In genomic region chr10:79988506-79989271, GRCm38 (mm10) we compare ENCODE assay signal across 8 mouse cellular contexts. TPM values are rescaled to one million over a fixed set of nuclear protein-coding genes. Genes with fewer than 3 reads are reported as not detected.
DNase-seq lines count a peak whose midpoint lies in the region; ATAC-seq and TF ChIP-seq lines count a peak whose summit lies in the region.

TSS of gene Cnn2 (plus strand) at chr10:79988584.

- peak; percentile 33; the same call in 1 of the 2 replicates for ATAC-seq in lung, embryonic 15.5 days (ENCODE audit: borderline replicate concordance, extremely low read depth, low FRiP score, low TSS enrichment)
- no peak for ATAC-seq in neutrophil, adult 5-6 weeks (ENCODE audit: extremely low read depth, insufficient number of reproducible peaks, low FRiP score, poor library complexity, severe bottlenecking)

- no peak for TF ChIP-seq RAD21 in MEL (IDR thresholded peaks at IDR 0.05; ENCODE audit: low read depth, low read length)

- 1% methylated on average over 59 of the region's 59 CpGs for WGBS in heart, adult 2 months
- WGBS in lung, embryonic 15.5 days = under 1% methylated on average over 59 of the region's 59 CpGs

- peak within 1 kb of the TSS; percentile 74 for H3K9ac ChIP-seq in MEL (ENCODE audit: control insufficient read depth, low read depth, low read length, poor library complexity, severe bottlenecking)
- peak within 1 kb of the TSS; percentile 91 for H3K9ac ChIP-seq in heart, adult 2 months (ENCODE audit: low read depth, low read length)
- H3K9ac ChIP-seq in lung, embryonic 15.5 days = peak within 1 kb of the TSS; percentile 93

- peak within 1 kb of the TSS; percentile 69 to 85 for H3K4me3 ChIP-seq in MEL (ENCODE audit: control insufficient read depth in 1 of 2, insufficient read depth in 1 of 2, low read depth in 2 of 2, low read length in 2 of 2)
- peak within 1 kb of the TSS; percentile 92 for H3K4me3 ChIP-seq in heart, adult 2 months
- H3K4me3 ChIP-seq in lung, embryonic 15.5 days = peak within 1 kb of the TSS; percentile 86

- peaks cover 3% of the 10 kb centered on the region for H3K79me2 ChIP-seq in MEL (ENCODE audit: control insufficient read depth, insufficient read depth, low read length, poor library complexity)
- peaks cover 2% of the 10 kb centered on the region for H3K79me2 ChIP-seq in heart, adult 2 months (replicated peaks; ENCODE audit: control insufficient read depth, insufficient read depth, low read length)

- TF ChIP-seq CTCF in MEL (IDR thresholded peaks at IDR 0.05 in 2 of 3, conservative IDR thresholded peaks at IDR 0.05 in 1 of 3; ENCODE audit: control insufficient read depth in 1 of 3, insufficient read depth in 1 of 3, low read depth in 2 of 3, low read length in 3 of 3, poor library complexity in 1 of 3, severe bottlenecking in 1 of 3) = no peak
- TF ChIP-seq CTCF in heart, adult 2 months (IDR thresholded peaks at IDR 0.05) = no peak

- peak; percentile 64 for DNase-seq in MEL (ENCODE audit: low read depth, low spot score)
- DNase-seq in embryo, embryonic 10 days (ENCODE audit: low spot score) = peak; percentile 80
- DNase-seq in heart, adult 2 months = peak; percentile 84 to 88
- peak; percentile 63 for DNase-seq in kidney, adult 18-20 months
- DNase-seq in right cerebral cortex, postnatal 14 days = no peak
- no peak for DNase-seq in left cerebral cortex, postnatal 14 days (ENCODE audit: low spot score in 2 of 2)

- intact Hi-C loops in heart, adult 2 months (cut with DNase I) = loop anchor here (2.0 to 10.0 kb wide), 3 partner anchors 50 to 276 kb away; partner anchors contain the start of genes Dazap1, Gamt and Polr2e
- intact Hi-C loops in left cerebral cortex, postnatal 14 days (cut with DNase I) = loop anchor here (5.0 kb wide), 1 partner anchor 64 kb away; no protein-coding TSS in a partner anchor

- no peaks in the 10 kb centered on the region for H3K27me3 ChIP-seq in MEL (ENCODE audit: control insufficient read depth in 1 of 2, insufficient read depth in 2 of 2, low read length in 2 of 2)
- H3K27me3 ChIP-seq in heart, adult 2 months (ENCODE audit: control insufficient read depth, insufficient read depth, low read length) = no peaks in the 10 kb centered on the region
- H3K27me3 ChIP-seq in lung, embryonic 15.5 days = no peaks in the 10 kb centered on the region

- peak within 1 kb of the TSS; percentile 3 for H3K27ac ChIP-seq in MEL (ENCODE audit: control insufficient read depth, low read depth, low read length)
- peak within 1 kb of the TSS; percentile 96 for H3K27ac ChIP-seq in heart, adult 2 months
- peak within 1 kb of the TSS; percentile 99 for H3K27ac ChIP-seq in lung, embryonic 15.5 days

- no peaks in the 10 kb centered on the region for H3K36me3 ChIP-seq in MEL (ENCODE audit: control insufficient read depth in 1 of 2, insufficient read depth in 2 of 2, low read length in 2 of 2)
- no peaks in the 10 kb centered on the region for H3K36me3 ChIP-seq in heart, adult 2 months (ENCODE audit: control insufficient read depth, insufficient read depth, low read length)
- peaks cover 30% of the 10 kb centered on the region for H3K36me3 ChIP-seq in lung, embryonic 15.5 days

- peak within 1 kb of the TSS; percentile 91 for H3K4me2 ChIP-seq in lung, embryonic 15.5 days

- H3K4me1 ChIP-seq in MEL (ENCODE audit: control insufficient read depth in 1 of 2, insufficient read depth in 2 of 2, low read length in 2 of 2) = peaks cover 0 to 9% of the 10 kb centered on the region in 2 experiments; a peak in 2 of 4 replicates
- H3K4me1 ChIP-seq in heart, adult 2 months (ENCODE audit: control insufficient read depth, insufficient read depth, low read length) = peaks cover 17% of the 10 kb centered on the region
- peaks cover 52% of the 10 kb centered on the region for H3K4me1 ChIP-seq in lung, embryonic 15.5 days

- TF ChIP-seq EP300 in MEL (IDR thresholded peaks at IDR 0.05; ENCODE audit: low read depth in 1 of 2, low read length in 2 of 2) = no peak
- no peak for TF ChIP-seq EP300 in heart, adult 2 months (IDR thresholded peaks at IDR 0.05; ENCODE audit: insufficient read depth, low read depth, low read length)

- no peaks in the 10 kb centered on the region for H3K9me3 ChIP-seq in MEL (replicated peaks; ENCODE audit: insufficient read depth, low read length)
- H3K9me3 ChIP-seq in lung, embryonic 15.5 days = no peaks in the 10 kb centered on the region

- 0 out of 4 replicates have a peak, but pooled peaks of 1 of the 2 experiments have one; percentile 42 for TF ChIP-seq POLR2A in MEL (IDR thresholded peaks at IDR 0.05; ENCODE audit: control insufficient read depth in 1 of 2, insufficient read depth in 1 of 2, low read depth in 1 of 2, low read length in 2 of 2, poor library complexity in 1 of 2)
- TF ChIP-seq POLR2A in heart, adult 2 months (IDR thresholded peaks at IDR 0.05; ENCODE audit: insufficient read depth, low read depth, low read length) = peak; percentile 41

TF ChIP-seq in MEL, 35 proteins besides CTCF, POLR2A, EP300 and RAD21:
- 0 out of 2 replicates have a peak, but pooled peaks have one; percentile 40 for TF ChIP-seq MXI1 (IDR thresholded peaks at IDR 0.05; ENCODE audit: low read depth, low read length)
- no peak for TF ChIP-seq ZMIZ1 (IDR thresholded peaks at IDR 0.05; ENCODE audit: low read depth, low read length)
- TF ChIP-seq MAZ (IDR thresholded peaks at IDR 0.05; ENCODE audit: low read depth, low read length) = peak; percentile 23; the same call in 1 of the 2 replicates
- TF ChIP-seq SIN3A (IDR thresholded peaks at IDR 0.05; ENCODE audit: low read length) = 0 out of 2 replicates have a peak, but pooled peaks have one; percentile 17
- TF ChIP-seq HCFC1 (IDR thresholded peaks at IDR 0.05; ENCODE audit: low read depth, low read length) = 0 out of 2 replicates have a peak, but pooled peaks have one; percentile 12
- TF ChIP-seq MEF2A (IDR thresholded peaks at IDR 0.05; ENCODE audit: extremely low read depth, insufficient replicate concordance, low read depth, low read length, poor library complexity, severe bottlenecking) = 0 out of 2 replicates have a peak, but pooled peaks have one; percentile 16
- TF ChIP-seq KAT2A (conservative IDR thresholded peaks at IDR 0.05; ENCODE audit: low read depth, low read length) = no peak
TF ChIP-seq in MEL: peak in this region for 5.

RNA-seq across cellular contexts. Expression of gene Cnn2, which starts in this region (rescaled TPM):
- total RNA-seq in MEL (2012; rRNA removed) = 8.7 and 9.1 TPM in 2 replicates
- 10 to 100 TPM in 1 of 2 experiments, not detected in 1; 25.3 TPM for polyA plus RNA-seq in MEL (2012; ENCODE audit: insufficient read depth in 1 of 2, insufficient read length in 2 of 2, low read depth in 1 of 2, low replicate concordance in 2 of 2, missing spikeins in 1 of 2)
- total RNA-seq in heart, adult 2 months (2021) = 10 to 100 TPM; 30.2 to 39.3 TPM
- polyA plus RNA-seq in heart, adult 2 months (2012; rRNA removed) = 52.5 and 60.7 TPM in 2 replicates
- 367 and 375 TPM in 2 replicates for polyA plus RNA-seq in lung, embryonic 15.5 days (2015; fragmentation: Nextera tagmentation; extraction: Ambion mirVana)
- total RNA-seq in neutrophil, adult 5-6 weeks (2017) = 284 and 308 TPM in 2 replicates
- total RNA-seq in left cerebral cortex, postnatal 14 days (2021) = 10 to 100 TPM in 1 of 2 experiments, 1 to 10 TPM in 1; 9.5 to 11.9 TPM

Comparison
In these comparisons a context has a peak if more than half of its experiments do, and no peak if none do; other contexts are left out.
1. DNase-seq: peak in MEL (single experiment), embryo, embryonic 10 days (single experiment), heart, adult 2 months (2 of 2) and kidney, adult 18-20 months (single experiment); none in right cerebral cortex, postnatal 14 days (single experiment) and left cerebral cortex, postnatal 14 days (0 of 2).
2. H3K27ac ChIP-seq: peak in every context shown above with its lines; median percentile 99 in lung, embryonic 15.5 days; 96 in heart, adult 2 months; 3 in MEL.
3. Peak in every context shown above with its lines, with median percentiles within 50 percentile points of each other: H3K4me3 ChIP-seq and H3K9ac ChIP-seq.